Mouse (Mus musculus) left cerebral cortex, adult 2 months (tissue): Measurements from ENCODE around the gene Swi5. TPM values are rescaled to one million over a fixed set of nuclear protein-coding genes. Genes with fewer than 3 reads are reported as not detected.

Source experiments
- DNase-seq, 2 experiments: peaks; one replicate each; pipeline ENCODE4 v3.0.0; 2021 to 2022; ENCODE audit warnings: low spot score in 2 of 2, mixed read lengths in 1 of 2; ENCODE audit errors: extremely low spot score in 1 of 2
- H3K27ac ChIP-seq: fragments of 200-600 bp; 2 replicates; pipeline ENCODE4 v1.8.1; 2022
- H3K4me3 ChIP-seq: fragments of 200-600 bp; 2 replicates; pipeline ENCODE4 v1.8.1; 2022
- CTCF ChIP-seq: fragments of 200-600 bp; IDR thresholded peaks from 2 replicates; pipeline ENCODE4 v1.8.1; 2022; ENCODE audit warnings: antibody characterized with exemption, mild to moderate bottlenecking, moderate library complexity
- intact Hi-C: fragments of 180-260 bp; cut with DNase I; formaldehyde crosslinking; loops from one replicate; pipeline ENCODE4 v1.15.1; 2025
- total RNA-seq, 2 experiments: library from RNA; stranded (reverse); gene quantifications; 2 replicates each; pipeline ENCODE4 v1.2.3; 2021

The Swi5 gene
- total RNA-seq, 2 experiments from 2014 or later, result 186 to 193 TPM

DNA sequence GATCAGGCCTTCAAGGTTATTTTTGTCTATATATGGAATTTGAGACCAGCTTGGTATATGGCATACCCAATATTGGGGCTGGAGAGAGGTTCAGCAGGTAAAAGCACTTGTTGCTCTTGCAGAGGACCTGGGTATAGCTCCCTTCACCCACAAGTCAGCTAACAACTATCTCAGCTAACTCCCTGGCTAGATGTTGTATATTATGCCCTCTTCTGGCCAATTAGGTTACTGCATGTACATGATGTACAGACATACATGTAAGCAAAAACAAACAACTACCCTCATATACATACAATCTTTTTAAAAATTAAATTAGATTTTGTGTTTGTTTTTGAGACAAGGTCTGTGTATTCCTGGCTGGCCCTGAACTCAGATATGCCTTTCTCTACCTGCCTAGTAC is 1.7 kb upstream of the Swi5 start:
- TF ChIP-seq CTCF, result peak; percentile 62
- H3K27ac ChIP-seq, result no peak overlapping the region
- H3K4me3 ChIP-seq, result no peak overlapping the region; the same call in 1 of the 2 replicates

DNA sequence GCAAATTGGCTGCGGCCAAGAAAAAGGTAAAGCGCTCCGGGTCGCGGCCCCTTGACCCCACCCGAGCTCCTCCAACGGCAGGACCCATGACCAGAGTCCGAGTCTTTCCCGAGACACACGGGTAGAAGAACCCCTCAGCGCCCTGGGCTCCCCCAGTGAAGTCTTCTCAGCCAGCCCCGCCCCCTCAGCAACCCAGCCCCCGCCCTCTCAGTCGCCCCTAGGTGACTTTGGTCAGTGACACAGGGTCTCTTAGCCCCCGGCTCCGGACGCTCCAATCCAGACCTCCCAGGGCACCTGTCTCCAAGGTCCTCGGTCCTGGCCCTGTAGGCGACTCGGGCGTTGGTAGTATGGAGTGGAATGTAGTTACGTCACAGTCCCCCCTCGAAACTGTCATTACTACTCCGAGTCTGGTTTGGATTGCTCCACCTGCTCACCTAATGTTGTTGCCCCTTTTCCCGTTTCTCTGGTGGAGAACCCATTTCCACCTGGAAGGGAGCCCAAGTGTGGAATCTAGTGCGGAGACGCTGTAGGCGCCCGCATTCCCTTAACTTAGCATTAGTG is 576 bp upstream of the Swi5 start:
- Histone ChIP-seq H3K27ac (peak overlapping the region; percentile 90), H3K4me3 (peak overlapping the region; percentile 97)
- intact Hi-C loops, result loop anchor here (2.0 to 5.0 kb wide), 2 partner anchors 52 to 156 kb away; partner anchors contain the start of gene Pomt1
- no peak for TF ChIP-seq CTCF
- DNase-seq, result no peak

More for the DNA sequence above, 1.7 kb upstream of the Swi5 start:
- intact Hi-C loops, result loop anchor here (2.0 to 5.0 kb wide), 2 partner anchors 53 to 157 kb away; partner anchors contain the start of gene Pomt1
- DNase-seq, result no peak

DNA sequence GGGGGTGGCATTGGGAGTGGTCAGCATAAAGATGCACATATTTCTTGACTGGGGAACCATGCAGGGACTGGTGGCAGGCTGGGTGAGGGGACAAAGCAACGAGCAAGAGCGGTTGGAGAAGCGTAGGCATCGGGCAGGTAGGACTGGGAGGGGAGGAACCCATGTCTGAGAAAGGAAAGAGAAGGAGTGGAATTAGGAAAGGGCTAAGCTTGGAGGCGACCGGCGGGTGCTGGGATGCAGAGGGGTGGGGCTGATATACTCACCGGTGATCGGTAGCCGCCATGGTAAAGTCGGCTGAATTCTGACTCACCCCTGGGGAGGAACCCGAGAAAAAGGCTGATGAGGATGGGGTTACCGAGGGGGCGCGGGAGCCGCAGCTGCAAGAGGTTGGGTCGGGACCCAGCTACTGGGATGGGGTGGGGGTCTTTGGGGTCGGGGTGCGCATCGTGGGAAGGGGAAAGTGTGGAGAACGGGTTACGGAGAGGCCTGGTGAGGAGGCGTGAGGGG is 488 bp downstream of the Swi5 start, which contains the start of gene Golga2:
TSS of gene Golga2 (plus strand) at position 51 of the 507 bp plus-strand sequence.
- no peak for TF ChIP-seq CTCF
- Histone ChIP-seq H3K27ac (peak within 1 kb of the TSS; percentile 95), H3K4me3 (peak within 1 kb of the TSS; percentile 97)
- intact Hi-C loops, result loop anchor here (5.0 kb wide), 1 partner anchor 155 kb away; no protein-coding TSS in a partner anchor
- DNase-seq, result peak in 1 of 2 experiments; percentile 22

DNA sequence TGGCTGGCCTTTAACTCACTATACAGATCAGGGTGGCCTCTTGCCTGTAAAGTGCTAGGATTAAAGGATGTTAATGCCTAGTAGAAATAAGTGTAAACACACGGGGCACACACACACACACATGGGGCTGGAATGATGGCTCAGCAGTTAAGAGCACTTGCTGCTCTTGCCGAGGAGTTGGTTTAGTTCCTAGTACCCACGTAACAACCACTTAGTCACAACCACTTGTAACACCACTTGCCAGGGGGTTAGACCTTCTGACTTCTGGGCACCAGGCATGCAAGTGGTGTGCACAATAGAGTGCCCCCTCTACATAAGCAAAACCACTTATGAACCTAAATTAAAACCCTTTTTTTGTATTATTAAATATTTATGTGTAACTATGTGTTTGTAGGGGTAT is 3.9 kb downstream of the Swi5 start:
- no peak for TF ChIP-seq CTCF
- DNase-seq, result no peak
- intact Hi-C loops, result loop anchor here (2.0 kb wide), 1 partner anchor 19 kb away; no protein-coding TSS in a partner anchor
- no peak overlapping the region for H3K27ac ChIP-seq
- H3K4me3 ChIP-seq, result no peak overlapping the region

DNA sequence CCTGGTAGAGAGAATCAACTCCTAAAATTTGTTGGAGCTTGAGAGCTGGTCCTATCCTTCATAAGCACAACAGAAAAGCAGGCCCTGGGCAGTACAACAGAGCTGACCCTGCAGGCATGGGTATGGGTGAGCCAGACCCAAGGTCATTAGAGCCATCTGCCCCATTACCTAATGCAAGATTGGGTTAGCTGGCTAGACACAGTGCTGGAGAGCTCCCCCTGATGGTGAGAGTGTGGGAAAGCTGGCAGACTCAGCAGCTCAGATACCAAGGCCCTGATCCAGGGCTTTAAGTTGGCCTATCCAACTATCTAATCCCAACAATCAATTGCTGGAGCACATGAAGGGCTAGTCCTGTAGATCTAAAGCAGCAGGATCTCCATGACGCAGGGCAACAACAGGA is 5.1 kb downstream of the Swi5 start:
- DNase-seq, result peak in 1 of 2 experiments; percentile 47
- Histone ChIP-seq H3K27ac (no peak overlapping the region), H3K4me3 (no peak overlapping the region)
- peak; percentile 73 for TF ChIP-seq CTCF
- intact Hi-C loops, result loop anchor here (2.0 kb wide), 1 partner anchor 18 kb away; no protein-coding TSS in a partner anchor

DNA sequence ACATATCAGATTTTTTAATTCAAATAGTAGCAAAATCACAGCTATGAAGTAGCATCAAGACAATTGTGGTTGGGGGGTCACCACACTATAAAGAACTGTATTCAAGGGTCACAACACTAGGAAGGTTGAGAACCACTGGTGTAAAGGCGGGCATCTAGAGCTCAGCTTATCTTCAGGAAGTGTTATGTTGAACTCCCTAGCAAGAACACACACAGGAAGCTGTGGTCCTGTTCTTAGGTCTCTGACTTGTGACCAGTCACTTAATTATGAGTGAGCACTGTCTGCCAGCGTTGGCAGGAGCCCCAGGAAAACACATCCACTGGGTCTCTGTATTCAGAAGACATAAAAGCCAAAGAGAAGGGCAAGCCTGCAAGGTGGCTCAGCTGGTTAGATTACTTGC is 5.6 kb downstream of the Swi5 start:
- intact Hi-C loops, result loop anchor here (2.0 kb wide), 1 partner anchor 17 kb away; no protein-coding TSS in a partner anchor
- Histone ChIP-seq H3K4me3 (no peak overlapping the region), H3K27ac (no peak overlapping the region)
- no peak for DNase-seq
- no peak for TF ChIP-seq CTCF

DNA sequence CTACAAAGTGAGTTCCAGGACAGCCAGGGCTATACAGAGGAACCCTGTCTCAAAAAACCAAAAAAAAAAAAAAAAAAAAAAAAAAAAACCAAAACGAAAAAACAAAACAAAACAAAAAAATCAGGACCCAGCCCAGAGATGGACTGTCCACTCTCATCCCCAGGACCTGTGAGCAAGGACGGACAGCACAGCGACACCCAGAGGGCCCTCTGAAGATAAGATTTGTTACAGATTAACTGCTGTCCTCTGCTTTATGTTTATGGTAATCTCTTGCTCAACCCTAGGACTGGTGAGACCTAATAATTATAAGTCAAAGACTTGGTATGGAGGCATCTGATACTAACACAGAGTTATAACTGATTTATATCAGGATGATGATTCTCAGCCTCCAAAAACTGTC is 12.1 kb downstream of the Swi5 start:
- intact Hi-C loops, result no loop called here
- DNase-seq, result no peak
- no peak for TF ChIP-seq CTCF
- H3K27ac ChIP-seq, result no peak overlapping the region
- no peak overlapping the region for H3K4me3 ChIP-seq

DNA sequence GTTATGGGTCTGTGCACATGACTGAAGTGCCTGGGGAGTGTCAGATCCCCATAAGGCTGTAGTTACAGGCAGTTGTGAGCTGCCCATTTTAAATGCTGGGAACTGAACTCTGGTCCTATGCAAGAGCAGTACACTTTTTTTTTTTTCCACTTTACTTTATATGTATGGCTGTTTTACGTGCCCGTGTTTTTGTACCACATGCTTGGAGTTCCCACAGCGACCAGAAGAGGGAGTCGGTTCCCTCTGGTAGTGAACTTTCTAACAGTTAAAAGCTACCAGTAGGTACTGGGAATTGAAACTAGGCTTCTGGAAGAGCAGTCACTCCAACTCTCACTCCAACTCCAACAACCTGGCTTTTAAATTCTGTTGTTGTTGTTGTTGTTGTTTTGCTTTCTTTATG is 27.2 kb downstream of the Swi5 start:
- Histone ChIP-seq H3K27ac (no peak overlapping the region), H3K4me3 (no peak overlapping the region)
- TF ChIP-seq CTCF, result peak; percentile 57
- intact Hi-C loops, result no loop called here
- DNase-seq, result no peak

DNA sequence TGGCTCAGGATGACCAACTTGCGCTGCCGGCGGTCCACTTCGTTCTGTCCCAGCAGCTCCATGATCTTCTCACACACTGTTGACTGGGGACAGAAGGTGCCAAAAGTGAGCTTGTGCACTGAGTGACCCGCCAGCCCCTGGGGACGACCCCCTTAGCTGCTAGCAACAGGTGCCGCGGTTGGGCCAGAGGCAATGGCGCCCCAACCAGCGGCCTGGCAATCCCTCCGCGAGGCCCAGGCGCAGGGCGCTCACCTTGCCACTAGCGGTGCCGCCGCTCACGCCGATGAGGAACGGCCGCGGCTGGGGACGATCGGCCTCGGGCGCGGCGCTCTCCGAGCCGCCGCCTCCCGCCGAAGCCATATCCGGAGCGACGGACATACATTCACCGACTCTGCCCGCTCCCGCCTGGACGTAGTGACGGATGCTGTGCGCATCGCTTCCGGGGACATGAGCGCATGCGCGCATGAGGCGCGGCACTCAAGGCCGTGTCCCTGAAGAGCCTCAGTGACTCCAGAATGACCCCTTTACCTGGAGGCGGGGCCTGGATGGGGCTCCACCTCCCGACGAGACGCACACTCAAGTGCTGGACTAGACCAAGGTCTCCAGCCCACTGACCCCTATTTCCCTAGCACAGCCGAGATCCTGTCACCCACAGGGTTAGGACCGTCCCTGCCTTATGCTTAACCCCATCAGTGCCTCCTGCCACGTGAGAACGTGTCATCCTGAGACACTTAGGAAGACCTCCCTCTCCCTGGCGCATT is 28.0 kb downstream of the Swi5 start, which contains the start of gene Uck1:
TSS of gene Uck1 (minus strand) at position 503 of the 761 bp plus-strand sequence.
- no peak; the same call in 1 of the 2 replicates for TF ChIP-seq CTCF
- Histone ChIP-seq H3K27ac (peak within 1 kb of the TSS; percentile 86), H3K4me3 (peak within 1 kb of the TSS; percentile 61)
- intact Hi-C loops, result no loop called here
- peak; percentile 87 to 89 for DNase-seq

DNA sequence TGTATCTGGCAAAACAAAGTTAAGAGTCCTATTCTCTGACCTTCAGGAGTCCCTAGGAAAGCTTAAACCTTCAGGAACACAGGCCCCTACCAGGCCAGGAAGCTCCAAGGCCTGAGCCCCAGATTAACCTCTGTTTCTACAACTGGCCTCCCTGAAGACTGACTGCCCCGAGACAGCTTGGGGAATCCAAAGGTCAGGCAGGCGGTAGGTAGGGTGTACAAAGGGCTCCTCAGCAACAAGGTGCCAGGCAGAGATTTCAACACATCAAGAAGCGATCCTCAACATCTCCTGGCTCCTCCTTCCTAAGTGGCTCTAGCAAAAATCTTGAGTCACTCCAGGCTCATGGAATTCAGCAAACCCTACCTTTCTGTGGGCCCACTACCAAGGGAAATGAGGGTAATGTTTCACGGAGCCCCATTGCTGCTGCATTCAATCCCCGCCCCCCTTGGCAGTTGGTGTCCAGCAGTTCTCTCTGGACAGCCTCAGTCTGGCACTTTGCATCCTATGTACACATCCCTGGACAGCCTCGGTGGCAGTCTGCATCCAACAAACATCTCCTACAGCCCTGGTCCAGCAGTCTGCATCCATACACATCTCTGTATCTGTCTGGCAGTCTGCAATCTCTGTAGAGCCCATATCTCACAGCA is 28.9 kb downstream of the Swi5 start:
- no peak for DNase-seq
- Histone ChIP-seq H3K27ac (no peak overlapping the region; the same call in 1 of the 2 replicates), H3K4me3 (peak overlapping the region; percentile 61)
- intact Hi-C loops, result no loop called here
- TF ChIP-seq CTCF, result no peak

DNA sequence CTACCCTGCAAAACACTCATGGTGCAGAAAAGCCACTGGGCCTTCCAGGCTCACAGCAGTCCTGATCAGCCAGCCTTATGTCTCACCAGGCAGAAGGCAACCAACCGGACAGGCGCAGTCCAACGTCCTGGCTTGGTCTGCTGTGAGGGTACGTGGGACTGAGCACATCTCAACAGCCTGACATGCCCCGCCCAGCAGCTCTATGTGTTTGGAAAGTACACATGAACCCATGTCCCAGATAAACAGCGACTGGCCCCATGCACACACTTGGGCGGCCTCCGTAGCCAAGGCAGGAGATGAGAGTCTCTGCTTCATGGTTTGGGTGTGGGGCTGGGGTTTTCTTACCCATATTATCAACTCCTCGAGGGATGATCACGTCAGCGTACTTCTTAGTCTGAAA is 31.6 kb downstream of the Swi5 start:
- H3K4me3 ChIP-seq, result no peak overlapping the region
- TF ChIP-seq CTCF, result no peak
- H3K27ac ChIP-seq, result no peak overlapping the region
- no peak for DNase-seq
- intact Hi-C loops, result no loop called here
